Mouse (Mus musculus) lung, embryonic 16.5 days (tissue): ENCODE measurements at regions not wholly inside any gene's neighbourhood (a gene's known extent, or its start where the extent isn't known, plus 50 kb on each side); places are given as distances from the start of the nearest gene placed in this dataset.
"Not testable (repeated sequence)": the region's sequence is repeated elsewhere in the genome, so short reads cannot be mapped to it uniquely, and the experiment has no call there.

ENCODE experiments used
- ATAC-seq: fragments of 200-750 bp; cut with Nextera tagmentation; 2 replicates; pipeline ENCODE4 v1.8.0; 2017; ENCODE audit warnings: low read depth, mild to moderate bottlenecking, moderate library complexity
- H3K27ac ChIP-seq: fragments of 300-500 bp; sonication (generic); 2 replicates; pipeline ENCODE4 v1.5.1; 2014; ENCODE audit warnings: mild to moderate bottlenecking, control low read depth, low read length
- H3K27me3 ChIP-seq: fragments of 300-500 bp; sonication (generic); 2 replicates; pipeline ENCODE4 v1.6.1; 2014; ENCODE audit warnings: low read depth, low read length, mixed read lengths; ENCODE audit not compliant: control insufficient read depth, insufficient read depth
- H3K36me3 ChIP-seq: fragments of 300-500 bp; sonication (generic); 2 replicates; pipeline ENCODE4 v1.6.1; 2014; ENCODE audit warnings: low read length; ENCODE audit not compliant: control insufficient read depth, insufficient read depth
- H3K4me1 ChIP-seq: fragments of 300-500 bp; sonication (generic); replicated peaks from 2 replicates; pipeline ENCODE4 v1.6.1; 2014; ENCODE audit warnings: low read length, mixed read lengths; ENCODE audit not compliant: control insufficient read depth, insufficient read depth
- H3K4me2 ChIP-seq: fragments of 300-500 bp; sonication (generic); 2 replicates; pipeline ENCODE4 v1.6.1; 2014; ENCODE audit warnings: low read depth, low read length, control low read depth
- H3K4me3 ChIP-seq: fragments of 300-500 bp; sonication (generic); 2 replicates; pipeline ENCODE4 v1.5.1; 2014; ENCODE audit warnings: mild to moderate bottlenecking, low read length, control low read depth
- H3K9ac ChIP-seq: fragments of 300-500 bp; sonication (generic); 2 replicates; pipeline ENCODE4 v1.6.1; 2014; ENCODE audit warnings: low read length, control low read depth
- H3K9me3 ChIP-seq: fragments of 300-500 bp; sonication (generic); 2 replicates; pipeline ENCODE4 v1.6.1; 2016; ENCODE audit warnings: low read length; ENCODE audit not compliant: control insufficient read depth
- WGBS: fragments of 180-500 bp; shearing (Covaris S2); extraction: QIAGEN DNeasy Blood & Tissue Kit; methylation state at CpG from one replicate; pipeline ENCODE4 v1.1.7; 2014; 5-methylcytosine and 5-hydroxymethylcytosine counted together

DNA sequence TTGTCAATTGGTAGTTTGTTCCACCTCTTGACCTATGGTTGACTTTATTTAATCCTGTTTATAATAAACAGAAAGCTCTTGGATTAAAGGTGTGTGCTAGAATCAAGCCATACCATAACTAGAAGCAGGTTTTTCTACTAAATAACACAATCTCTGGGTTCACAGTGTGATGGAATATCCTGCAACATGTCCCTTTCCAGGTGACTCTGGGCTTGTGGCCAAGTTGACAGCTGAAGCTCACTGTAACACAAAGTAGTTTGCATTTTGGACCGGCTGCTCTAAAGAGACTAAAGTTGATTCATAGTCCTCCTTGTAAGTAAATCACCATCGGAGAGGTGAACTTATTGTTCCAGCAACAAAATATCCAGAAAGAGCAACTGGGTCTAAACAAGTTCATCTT lies 149.3 kb upstream of the Kctd3 start:
- Histone ChIP-seq H3K9me3 (no peaks in the 10 kb centered on the region), H3K9ac (no peak overlapping the region), H3K36me3 (no peaks in the 10 kb centered on the region), H3K27ac (no peak overlapping the region), H3K4me2 (no peak overlapping the region), H3K4me3 (no peak overlapping the region), H3K4me1 (no peaks in the 10 kb centered on the region), H3K27me3 (no peaks in the 10 kb centered on the region)
- WGBS: 56% methylated on average over 2 of the region's 2 CpGs
- no peak for ATAC-seq

GRCm38 (mm10) chr1:189154376-189154775 lies 146.7 kb upstream of the Kctd3 start:
- H3K4me1 ChIP-seq: no peaks in the 10 kb centered on the region
- no peak overlapping the region for H3K27ac ChIP-seq
- no peaks in the 10 kb centered on the region for H3K9me3 ChIP-seq
- no peak overlapping the region for H3K9ac ChIP-seq
- H3K36me3 ChIP-seq: no peaks in the 10 kb centered on the region
- ATAC-seq: no peak
- 85% methylated on average over 2 of the region's 2 CpGs for WGBS
- no peaks in the 10 kb centered on the region for H3K27me3 ChIP-seq
- H3K4me2 ChIP-seq: no peak overlapping the region
- H3K4me3 ChIP-seq: no peak overlapping the region

DNA sequence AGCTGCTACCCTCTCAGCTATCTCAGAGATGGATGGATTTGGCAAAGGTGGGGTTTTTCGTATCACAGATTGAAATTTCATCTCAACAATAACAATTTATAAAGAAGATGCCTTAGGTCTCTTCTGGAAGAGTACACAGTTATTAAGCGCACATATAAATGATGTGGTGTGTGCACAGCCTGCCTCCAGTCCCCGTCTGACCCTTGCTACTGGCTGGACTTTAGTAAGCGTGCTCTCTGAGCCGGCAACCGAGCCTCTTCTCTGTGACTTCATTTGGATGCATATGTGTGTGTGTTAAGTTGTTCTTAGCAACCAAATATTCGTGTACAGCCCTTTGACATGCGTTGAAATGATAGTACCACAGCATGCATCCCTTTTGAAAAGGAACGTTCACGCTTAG lies 145.5 kb upstream of the Kctd3 start:
- Histone ChIP-seq H3K27me3 (no peaks in the 10 kb centered on the region), H3K9me3 (no peaks in the 10 kb centered on the region), H3K36me3 (no peaks in the 10 kb centered on the region), H3K9ac (no peak overlapping the region), H3K4me3 (no peak overlapping the region), H3K4me1 (no peaks in the 10 kb centered on the region), H3K4me2 (no peak overlapping the region), H3K27ac (no peak overlapping the region)
- ATAC-seq: no peak
- 60% methylated on average over 10 of the region's 10 CpGs for WGBS

GRCm38 (mm10) chr1:189142982-189143451 lies 135.4 kb upstream of the Kctd3 start:
- Histone ChIP-seq H3K27ac (no peak overlapping the region), H3K9ac (no peak overlapping the region), H3K4me3 (no peak overlapping the region), H3K9me3 (no peaks in the 10 kb centered on the region), H3K27me3 (no peaks in the 10 kb centered on the region), H3K36me3 (no peaks in the 10 kb centered on the region), H3K4me1 (no peaks in the 10 kb centered on the region), H3K4me2 (no peak overlapping the region)
- 71% methylated on average over 9 of the region's 9 CpGs for WGBS
- ATAC-seq: no peak

GRCm38 (mm10) chr1:189142551-189142950 lies 134.9 kb upstream of the Kctd3 start:
- Histone ChIP-seq H3K9me3 (no peaks in the 10 kb centered on the region), H3K4me2 (no peak overlapping the region), H3K9ac (no peak overlapping the region), H3K27me3 (no peaks in the 10 kb centered on the region), H3K36me3 (no peaks in the 10 kb centered on the region), H3K27ac (no peak overlapping the region), H3K4me3 (no peak overlapping the region), H3K4me1 (no peaks in the 10 kb centered on the region)
- no peak for ATAC-seq
- WGBS: 76% methylated on average over 7 of the region's 7 CpGs

- no peak overlapping the region for H3K4me2 ChIP-seq
- no peak for ATAC-seq
Measured at GRCm38 (mm10) chr1:189141694-189142093, 134.1 kb upstream of the Kctd3 start.

GRCm38 (mm10) chr1:189136731-189137385 lies 129.2 kb upstream of the Kctd3 start:
- H3K4me2 ChIP-seq: no peak overlapping the region
- H3K4me1 ChIP-seq: no peaks in the 10 kb centered on the region
- H3K9me3 ChIP-seq: no peaks in the 10 kb centered on the region
- ATAC-seq: no peak
- H3K27me3 ChIP-seq: no peaks in the 10 kb centered on the region
- 61% methylated on average over 7 of the region's 7 CpGs for WGBS
- no peaks in the 10 kb centered on the region for H3K36me3 ChIP-seq
- H3K9ac ChIP-seq: no peak overlapping the region
- H3K27ac ChIP-seq: no peak overlapping the region
- H3K4me3 ChIP-seq: no peak overlapping the region

More at GRCm38 (mm10) chr1:189141694-189142093, 134.1 kb upstream of the Kctd3 start:
- H3K27me3 ChIP-seq: no peaks in the 10 kb centered on the region
- H3K27ac ChIP-seq: no peak overlapping the region
- WGBS: 83% methylated on average over 9 of the region's 9 CpGs
- no peaks in the 10 kb centered on the region for H3K36me3 ChIP-seq
- no peak overlapping the region for H3K4me3 ChIP-seq
- no peaks in the 10 kb centered on the region for H3K9me3 ChIP-seq
- no peaks in the 10 kb centered on the region for H3K4me1 ChIP-seq
- H3K9ac ChIP-seq: no peak overlapping the region

DNA sequence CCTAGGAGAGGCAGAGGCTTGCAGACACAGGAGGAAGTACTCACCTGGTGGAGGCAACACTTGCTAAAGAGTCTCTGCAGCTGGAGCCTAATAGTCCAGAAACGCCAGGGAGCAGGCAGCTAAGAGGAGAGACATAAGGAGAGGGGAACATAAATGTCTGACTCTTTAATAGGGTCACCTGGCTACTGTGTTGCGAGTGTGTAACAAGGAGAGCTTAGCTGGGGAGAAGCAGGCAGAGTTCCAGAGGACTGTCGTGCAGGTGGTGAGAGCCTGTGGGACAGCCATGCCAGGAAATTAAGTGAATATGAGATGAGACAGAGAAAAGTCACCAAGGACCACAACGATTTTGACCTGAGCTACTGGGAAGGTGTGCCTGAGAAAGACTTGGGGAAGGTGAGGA lies 128.2 kb upstream of the Kctd3 start:
- Histone ChIP-seq H3K4me2 (no peak overlapping the region), H3K4me1 (no peaks in the 10 kb centered on the region), H3K27me3 (no peaks in the 10 kb centered on the region), H3K36me3 (no peaks in the 10 kb centered on the region), H3K4me3 (no peak overlapping the region), H3K9ac (no peak overlapping the region), H3K27ac (no peak overlapping the region), H3K9me3 (no peaks in the 10 kb centered on the region)
- no peak for ATAC-seq
- WGBS: 72% methylated on average over 4 of the region's 4 CpGs

- H3K27me3 ChIP-seq: no peaks in the 10 kb centered on the region
- H3K9me3 ChIP-seq: no peaks in the 10 kb centered on the region
- no peak overlapping the region for H3K9ac ChIP-seq
- H3K27ac ChIP-seq: no peak overlapping the region
- H3K4me2 ChIP-seq: no peak overlapping the region
- ATAC-seq: no peak
- no peaks in the 10 kb centered on the region for H3K4me1 ChIP-seq
- WGBS: 68% methylated on average over 2 of the region's 2 CpGs
- no peaks in the 10 kb centered on the region for H3K36me3 ChIP-seq
- no peak overlapping the region for H3K4me3 ChIP-seq
Measured at GRCm38 (mm10) chr1:189128706-189129105, 121.1 kb upstream of the Kctd3 start.

DNA sequence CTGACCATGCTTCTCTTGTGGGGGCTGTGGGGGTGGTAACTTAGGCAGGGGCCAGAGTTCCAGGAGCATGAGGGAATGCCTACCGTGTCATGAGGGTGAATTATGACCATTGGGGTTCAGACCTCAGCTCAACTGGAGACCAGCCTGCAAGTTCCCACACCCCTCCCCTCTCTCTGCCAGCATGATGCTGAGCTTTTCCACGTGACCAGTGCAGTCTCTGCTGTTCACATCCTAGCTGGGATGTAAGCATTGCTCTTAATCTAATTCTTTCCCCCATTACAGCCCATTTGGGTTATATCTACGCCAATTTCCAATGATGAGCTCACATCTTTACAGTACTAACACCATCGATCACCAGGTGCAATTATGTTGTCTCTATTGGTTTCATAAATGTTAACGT lies 120.6 kb upstream of the Kctd3 start:
- H3K36me3 ChIP-seq, H3K9ac ChIP-seq, H3K27ac ChIP-seq, H3K4me1 ChIP-seq, H3K4me2 ChIP-seq, ATAC-seq, H3K9me3 ChIP-seq, H3K27me3 ChIP-seq, H3K4me3 ChIP-seq: not testable (repeated sequence)
- 75% methylated on average over 5 of the region's 5 CpGs for WGBS
